Mouse (Mus musculus) ovary, postnatal 10 days (tissue): ENCODE results near the gene Cc2d1b.

Source experiments
- DNase-seq: peaks from one replicate; pipeline ENCODE4 v3.0.0; 2022; ENCODE audit warnings: low spot score

The Cc2d1b gene

GRCm38 (mm10) chr4:108638752-108639151, 19.0 kb downstream of the Cc2d1b start:
- no peak for DNase-seq

GRCm38 (mm10) chr4:108664407-108664806, 44.7 kb downstream of the Cc2d1b start:
- no peak for DNase-seq
